14 mouse cellular contexts compared by ENCODE assay signal in the genomic region with DNA sequence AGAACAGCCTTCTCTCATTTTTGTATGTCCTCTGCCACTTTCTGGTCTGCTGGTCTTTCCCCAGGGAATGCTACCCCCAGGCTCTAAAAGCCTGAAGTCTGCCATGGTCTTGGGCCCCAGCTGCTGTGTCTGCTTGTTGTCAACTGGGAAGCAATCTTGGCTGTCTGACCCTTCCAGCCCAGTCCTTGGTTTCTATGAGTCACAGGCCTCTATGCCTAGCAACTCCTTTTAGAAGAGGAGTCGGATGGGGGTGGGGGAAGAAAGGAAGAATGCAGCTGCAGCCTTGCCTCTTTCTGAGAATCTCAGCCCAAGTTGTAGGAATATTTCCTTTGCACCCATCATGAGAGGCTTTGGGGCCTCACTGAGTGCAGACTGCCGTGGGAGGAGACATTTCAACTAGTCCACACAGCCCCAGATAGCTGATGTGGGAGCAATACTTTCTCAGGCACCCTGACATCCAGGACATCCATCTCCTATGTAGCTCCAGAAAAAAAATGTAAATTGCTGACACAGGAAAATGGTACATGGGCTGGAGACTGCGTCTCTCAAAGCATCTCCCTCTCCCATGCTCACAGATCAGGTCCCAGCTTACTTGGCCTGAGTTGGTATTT. TPM values are rescaled to one million over a fixed set of nuclear protein-coding genes. Genes with fewer than 3 reads are reported as not detected.
DNase-seq lines count a peak whose midpoint lies in the region; ATAC-seq and TF ChIP-seq lines count a peak whose summit lies in the region.
"Had no signal": no experiment of that assay in that cellular context is flagged by ENCODE, and none has a peak within 500 bp of the region (broad histone marks: within the 10 kb centered on the region; RNA-seq: fewer than 3 reads in every experiment).

No protein-coding gene starts in this region.

- WGBS in heart, embryonic 12.5 days: 27% methylated on average over 3 of the region's 3 CpGs
- 49% methylated on average over 3 of the region's 3 CpGs for WGBS in heart, adult 2 months

- peak overlapping the region; percentile 70 for H3K27ac ChIP-seq in heart, embryonic 12.5 days (ENCODE audit: poor library complexity, severe bottlenecking)
- H3K27ac ChIP-seq in heart, adult 2 months: no peak overlapping the region
- H3K27ac ChIP-seq: forebrain, embryonic 10.5 days; hindbrain, embryonic 14.5 days; left cerebral cortex, adult 2 months; macrophage had no signal

- no peaks in the 10 kb centered on the region for H3K27me3 ChIP-seq in heart, embryonic 12.5 days (replicated peaks)
- no peaks in the 10 kb centered on the region for H3K27me3 ChIP-seq in heart, adult 2 months (ENCODE audit: control insufficient read depth, insufficient read depth, low read length)
- H3K27me3 ChIP-seq in Patski: peaks cover 13% of the 10 kb centered on the region

- TF ChIP-seq CTCF in heart, adult 2 months (IDR thresholded peaks at IDR 0.05): no peak
- TF ChIP-seq CTCF in Patski (IDR thresholded peaks at IDR 0.05): no peak

- intact Hi-C loops in heart, adult 2 months (cut with DNase I): no loop called here

- POLR2A ChIA-PET in Patski (lab: Charles Lee): interaction anchor here (1.0 kb wide), 1 partner anchor 11 kb away, joined by 3 read pairs; no protein-coding TSS in a partner anchor

- no peak overlapping the region for H3K9ac ChIP-seq in heart, embryonic 12.5 days
- H3K9ac ChIP-seq in heart, adult 2 months (ENCODE audit: low read depth, low read length): no peak overlapping the region
- H3K9ac ChIP-seq: hindbrain, embryonic 14.5 days had no signal

- in situ Hi-C loops in Patski (cut with MboI; ENCODE audit: low pct_unique_long_range_greater_than_20kb): no loop called here

- no peaks in the 10 kb centered on the region for H3K9me3 ChIP-seq in heart, embryonic 12.5 days (replicated peaks)
- H3K9me3 ChIP-seq: forebrain, embryonic 10.5 days had no signal

- CTCF ChIA-PET in Patski (lab: Charles Lee): interaction anchor here (0.8 to 1.1 kb wide), 2 partner anchors 13 to 33 kb away, joined by 3 to 4 read pairs; a partner anchor contains a TSS

- TF ChIP-seq EP300 in heart, adult 2 months (IDR thresholded peaks at IDR 0.05; ENCODE audit: insufficient read depth, low read depth, low read length): no peak

- no peaks in the 10 kb centered on the region for H3K79me2 ChIP-seq in heart, adult 2 months (replicated peaks; ENCODE audit: control insufficient read depth, insufficient read depth, low read length)

- no peak for TF ChIP-seq POLR2A in heart, adult 2 months (IDR thresholded peaks at IDR 0.05; ENCODE audit: insufficient read depth, low read depth, low read length)

- H3K36me3 ChIP-seq in heart, embryonic 12.5 days: no peaks in the 10 kb centered on the region
- no peaks in the 10 kb centered on the region for H3K36me3 ChIP-seq in heart, adult 2 months (ENCODE audit: control insufficient read depth, insufficient read depth, low read length)
- H3K36me3 ChIP-seq: forebrain, embryonic 10.5 days had no signal

- no peak overlapping the region for H3K4me2 ChIP-seq in heart, embryonic 12.5 days
- H3K4me2 ChIP-seq: hindbrain, embryonic 14.5 days had no signal

- H3K4me1 ChIP-seq in heart, embryonic 12.5 days (replicated peaks): peaks cover 46% of the 10 kb centered on the region
- H3K4me1 ChIP-seq in heart, adult 2 months (ENCODE audit: control insufficient read depth, insufficient read depth, low read length): no peaks in the 10 kb centered on the region
- H3K4me1 ChIP-seq: forebrain, embryonic 10.5 days had no signal

- no peak overlapping the region for H3K4me3 ChIP-seq in heart, embryonic 12.5 days
- H3K4me3 ChIP-seq in heart, adult 2 months: no peak overlapping the region
- H3K4me3 ChIP-seq: forebrain, embryonic 10.5 days; left cerebral cortex, adult 2 months had no signal

- no peak for DNase-seq in heart, adult 2 months
- DNase-seq in 3T3-L1 (ENCODE audit: low read depth, low spot score): peak; percentile 82
- no peak for DNase-seq in Patski (ENCODE audit: low read depth, low spot score)
- peak; percentile 44 for DNase-seq in fibroblast of lung, adult 2 months (ENCODE audit: low read depth)
- no peak for DNase-seq in urinary bladder, postnatal 14 days (ENCODE audit: low spot score)
- no peak for DNase-seq in T-cell, adult 2 months (ENCODE audit: low spot score)
- DNase-seq: kidney, postnatal 25 days; right cerebral cortex, postnatal 4 days had no signal

- peak; percentile 53; the same call in 1 of the 2 replicates for ATAC-seq in heart, embryonic 12.5 days (ENCODE audit: insufficient number of reproducible peaks, low FRiP score)
- peak; percentile 62 for ATAC-seq in Patski
- no peak for ATAC-seq in megakaryocyte-erythroid progenitor cell, adult 5-6 weeks (replicated peaks; ENCODE audit: low FRiP score, low TSS enrichment, poor library complexity, severe bottlenecking)

RNA-seq across cellular contexts. Expression of a gene that starts 33.1 kb away (rescaled TPM):
- polyA plus RNA-seq in heart, embryonic 12.5 days (2016; fragmentation: Nextera tagmentation; extraction: Ambion mirVana): 23.6 and 25.5 TPM in 2 replicates
- total RNA-seq in heart, adult 2 months (2021): 1 to 10 TPM; 3.6 to 4.2 TPM
- polyA plus RNA-seq in heart, adult 2 months (2012; rRNA removed): 1.4 and 2.7 TPM in 2 replicates
- polyA plus RNA-seq in Patski (2021): 1.9 TPM
- 5.7 and 6.1 TPM in 2 replicates for total RNA-seq in megakaryocyte-erythroid progenitor cell, adult 5-6 weeks (2014; fragmentation: Nextera tagmentation)
- total RNA-seq in megakaryocyte-erythroid progenitor cell, adult 5-6 weeks (2017): 1.0 and 5.7 TPM in 2 replicates

Comparison
In these comparisons a context has a peak if more than half of its experiments do, and no peak if none do; other contexts are left out.
1. DNase-seq: peak in 3T3-L1 (single experiment) and fibroblast of lung, adult 2 months (single experiment); none in heart, adult 2 months (0 of 2), Patski (single experiment), urinary bladder, postnatal 14 days (single experiment) and T-cell, adult 2 months (single experiment).